Mouse (Mus musculus): Measurements from ENCODE around the gene Pnliprp2. TPM values are rescaled to one million over a fixed set of nuclear protein-coding genes. Genes with fewer than 3 reads are reported as not detected.

The Pnliprp2 gene
- polyA plus RNA-seq (2014; fragmentation: Nextera tagmentation; extraction: Ambion mirVana): not detected in 2 replicates

DNA sequence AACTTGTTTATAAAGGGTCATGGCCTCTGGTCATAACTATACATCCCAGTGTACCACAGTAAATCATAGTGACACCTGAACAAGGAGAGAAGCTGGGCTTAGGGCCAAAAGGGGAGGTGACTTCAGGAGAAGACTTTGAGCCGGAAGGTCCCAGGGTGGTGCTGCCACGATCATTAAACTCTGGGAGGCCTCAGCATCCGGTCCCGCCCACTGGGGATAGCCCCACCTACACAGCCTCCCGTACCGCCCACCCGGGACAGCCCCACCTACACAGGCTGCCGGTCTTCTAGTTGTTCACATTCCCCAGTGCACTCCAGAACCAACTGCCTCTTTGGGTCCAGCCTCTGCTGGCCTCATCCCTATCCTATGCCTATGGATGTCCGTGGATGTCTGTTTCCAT lies at the start of gene Pnliprp2:
Gene Pnliprp2 (plus strand): TSS at position 297 of the 400 bp plus-strand sequence.
- Histone ChIP-seq H3K27me3 (ENCODE audit: control insufficient read depth, insufficient read depth, low read length) (no peaks in the 10 kb centered on the region), H3K9ac (replicated peaks; ENCODE audit: low read depth, low read length) (no peak within 1 kb of the TSS), H3K4me1 (ENCODE audit: control insufficient read depth, insufficient read depth, low read length) (no peaks in the 10 kb centered on the region), H3K27ac (ENCODE audit: low read depth, low read length) (no peak within 1 kb of the TSS), H3K4me3 (ENCODE audit: low read depth, low read length) (no peak within 1 kb of the TSS), H3K9me3 (ENCODE audit: control insufficient read depth, low read length) (no peaks in the 10 kb centered on the region), H3K4me2 (ENCODE audit: low read depth, low read length) (no peak within 1 kb of the TSS), H3K36me3 (ENCODE audit: control insufficient read depth, insufficient read depth, low read length) (no peaks in the 10 kb centered on the region)
- ATAC-seq (ENCODE audit: low read depth): no peak
- WGBS: 58% methylated on average over 9 of the region's 9 CpGs

DNA sequence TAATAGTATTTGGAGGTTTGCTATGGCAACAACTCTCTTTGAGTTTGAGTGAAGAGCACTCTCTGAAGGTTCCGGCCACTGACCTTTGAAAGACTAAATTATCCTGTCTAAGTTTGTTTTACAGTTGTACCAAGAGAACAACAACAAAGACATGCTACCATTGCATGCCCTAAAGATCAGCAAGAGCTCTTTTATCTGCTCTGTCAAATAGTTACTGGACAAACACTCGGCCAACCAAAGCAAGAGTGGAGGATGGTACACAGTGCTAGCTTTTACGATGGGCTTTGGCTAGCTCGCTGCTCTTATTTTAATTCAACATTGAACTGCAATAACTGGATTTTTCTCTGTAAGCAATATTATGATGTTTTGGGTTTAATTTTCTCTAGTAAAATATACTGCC lies 41.6 kb upstream of the Pnliprp2 start:
- no peak overlapping the region for H3K27ac ChIP-seq (ENCODE audit: low read depth, low read length)
- H3K9me3 ChIP-seq (ENCODE audit: control insufficient read depth, low read length): no peaks in the 10 kb centered on the region; the same call in 1 of the 2 replicates
- WGBS: 49% methylated on average over 4 of the region's 4 CpGs
- H3K27me3 ChIP-seq (ENCODE audit: control insufficient read depth, insufficient read depth, low read length): no peaks in the 10 kb centered on the region
- H3K4me2 ChIP-seq (ENCODE audit: low read depth, low read length): no peak overlapping the region
- ATAC-seq (ENCODE audit: low read depth): no peak
- H3K4me1 ChIP-seq (ENCODE audit: control insufficient read depth, insufficient read depth, low read length): no peaks in the 10 kb centered on the region
- H3K4me3 ChIP-seq (ENCODE audit: low read depth, low read length): no peak overlapping the region
- no peaks in the 10 kb centered on the region for H3K36me3 ChIP-seq (ENCODE audit: control insufficient read depth, insufficient read depth, low read length)
- H3K9ac ChIP-seq (replicated peaks; ENCODE audit: low read depth, low read length): no peak overlapping the region

GRCm38 (mm10) chr19:58720439-58720838 lies 39.1 kb upstream of the Pnliprp2 start:
- H3K36me3 ChIP-seq (ENCODE audit: control insufficient read depth, insufficient read depth, low read length): no peaks in the 10 kb centered on the region
- H3K27ac ChIP-seq (ENCODE audit: low read depth, low read length): no peak overlapping the region
- no peak overlapping the region for H3K4me3 ChIP-seq (ENCODE audit: low read depth, low read length)
- no peaks in the 10 kb centered on the region for H3K27me3 ChIP-seq (ENCODE audit: control insufficient read depth, insufficient read depth, low read length)
- ATAC-seq (ENCODE audit: low read depth): no peak
- no peak overlapping the region for H3K9ac ChIP-seq (replicated peaks; ENCODE audit: low read depth, low read length)
- no peak overlapping the region for H3K4me2 ChIP-seq (ENCODE audit: low read depth, low read length)
- H3K9me3 ChIP-seq (ENCODE audit: control insufficient read depth, low read length): no peaks in the 10 kb centered on the region; the same call in 1 of the 2 replicates
- H3K4me1 ChIP-seq (ENCODE audit: control insufficient read depth, insufficient read depth, low read length): no peaks in the 10 kb centered on the region

DNA sequence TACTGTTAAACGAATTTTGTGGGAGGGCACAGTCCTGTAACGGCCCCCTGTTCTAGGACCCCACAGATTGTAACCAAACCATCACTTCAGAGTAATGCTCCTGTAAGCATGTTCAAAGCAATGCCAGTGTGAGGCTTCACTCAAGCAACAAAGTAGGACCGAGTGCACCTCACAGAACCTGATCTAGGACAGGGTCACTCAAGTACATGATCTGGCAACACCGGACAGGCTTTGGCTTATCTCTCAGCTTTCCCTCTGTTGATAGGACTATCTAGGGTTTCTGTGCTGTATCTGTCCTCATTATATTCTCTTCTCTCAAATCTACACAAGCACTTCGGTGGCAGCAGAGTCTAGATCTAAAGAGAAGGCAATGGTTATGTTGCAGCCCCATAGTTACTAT lies 33.0 kb upstream of the Pnliprp2 start:
- Histone ChIP-seq H3K4me2 (ENCODE audit: low read depth, low read length) (no peak overlapping the region), H3K27me3 (ENCODE audit: control insufficient read depth, insufficient read depth, low read length) (no peaks in the 10 kb centered on the region), H3K36me3 (ENCODE audit: control insufficient read depth, insufficient read depth, low read length) (no peaks in the 10 kb centered on the region), H3K4me1 (ENCODE audit: control insufficient read depth, insufficient read depth, low read length) (no peaks in the 10 kb centered on the region), H3K9ac (replicated peaks; ENCODE audit: low read depth, low read length) (no peak overlapping the region), H3K4me3 (ENCODE audit: low read depth, low read length) (no peak overlapping the region), H3K9me3 (ENCODE audit: control insufficient read depth, low read length) (no peaks in the 10 kb centered on the region; the same call in 1 of the 2 replicates), H3K27ac (ENCODE audit: low read depth, low read length) (no peak overlapping the region)
- 89% methylated on average over 5 of the region's 5 CpGs for WGBS
- ATAC-seq (ENCODE audit: low read depth): no peak

GRCm38 (mm10) chr19:58727756-58728155 lies 31.8 kb upstream of the Pnliprp2 start:
- Histone ChIP-seq H3K36me3 (ENCODE audit: control insufficient read depth, insufficient read depth, low read length) (no peaks in the 10 kb centered on the region), H3K27me3 (ENCODE audit: control insufficient read depth, insufficient read depth, low read length) (no peaks in the 10 kb centered on the region), H3K4me3 (ENCODE audit: low read depth, low read length) (no peak overlapping the region), H3K9me3 (ENCODE audit: control insufficient read depth, low read length) (no peaks in the 10 kb centered on the region), H3K27ac (ENCODE audit: low read depth, low read length) (no peak overlapping the region), H3K4me2 (ENCODE audit: low read depth, low read length) (no peak overlapping the region), H3K9ac (replicated peaks; ENCODE audit: low read depth, low read length) (no peak overlapping the region), H3K4me1 (ENCODE audit: control insufficient read depth, insufficient read depth, low read length) (no peaks in the 10 kb centered on the region)
- 78% methylated on average over 5 of the region's 5 CpGs for WGBS
- no peak for ATAC-seq (ENCODE audit: low read depth)

- Histone ChIP-seq H3K27me3 (ENCODE audit: control insufficient read depth, insufficient read depth, low read length) (no peaks in the 10 kb centered on the region), H3K27ac (ENCODE audit: low read depth, low read length) (no peak within 1 kb of the TSS), H3K4me3 (ENCODE audit: low read depth, low read length) (no peak within 1 kb of the TSS), H3K4me1 (ENCODE audit: control insufficient read depth, insufficient read depth, low read length) (no peaks in the 10 kb centered on the region), H3K4me2 (ENCODE audit: low read depth, low read length) (no peak within 1 kb of the TSS), H3K9ac (replicated peaks; ENCODE audit: low read depth, low read length) (no peak within 1 kb of the TSS), H3K36me3 (ENCODE audit: control insufficient read depth, insufficient read depth, low read length) (no peaks in the 10 kb centered on the region), H3K9me3 (ENCODE audit: control insufficient read depth, low read length) (no peaks in the 10 kb centered on the region)
- 59% methylated on average over 5 of the region's 5 CpGs for WGBS
- no peak for ATAC-seq (ENCODE audit: low read depth)
Observed at GRCm38 (mm10) chr19:58728445-58729031, 31.0 kb upstream of the Pnliprp2 start, which contains the start of gene Pnliprp1. TSS of gene Pnliprp1 (plus strand) at chr19:58728887.

DNA sequence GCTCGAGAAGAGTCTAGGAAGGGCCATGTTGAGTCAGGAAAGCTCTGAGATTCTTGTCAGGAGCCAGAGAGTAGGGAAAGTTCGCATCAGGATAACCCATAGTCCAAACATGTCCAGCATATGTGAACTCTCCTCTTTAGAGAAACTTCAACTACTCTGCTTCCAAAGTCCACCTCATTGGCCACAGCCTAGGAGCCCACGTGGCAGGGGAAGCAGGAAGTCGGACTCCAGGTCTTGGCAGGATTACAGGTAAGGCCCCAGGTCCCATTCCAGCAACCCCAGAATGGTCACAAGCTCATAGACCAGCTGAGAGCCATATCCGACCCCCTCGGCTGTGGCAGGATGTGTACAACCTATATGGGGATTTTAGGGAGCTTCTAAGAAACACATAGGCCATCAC lies 26.3 kb upstream of the Pnliprp2 start:
- H3K36me3 ChIP-seq (ENCODE audit: control insufficient read depth, insufficient read depth, low read length): no peaks in the 10 kb centered on the region
- WGBS: 83% methylated on average over 6 of the region's 6 CpGs
- H3K27ac ChIP-seq (ENCODE audit: low read depth, low read length): no peak overlapping the region
- no peak overlapping the region for H3K4me3 ChIP-seq (ENCODE audit: low read depth, low read length)
- no peak overlapping the region for H3K9ac ChIP-seq (replicated peaks; ENCODE audit: low read depth, low read length)
- no peak for ATAC-seq (ENCODE audit: low read depth)
- H3K4me1 ChIP-seq (ENCODE audit: control insufficient read depth, insufficient read depth, low read length): no peaks in the 10 kb centered on the region
- no peak overlapping the region for H3K4me2 ChIP-seq (ENCODE audit: low read depth, low read length)
- H3K27me3 ChIP-seq (ENCODE audit: control insufficient read depth, insufficient read depth, low read length): no peaks in the 10 kb centered on the region
- no peaks in the 10 kb centered on the region for H3K9me3 ChIP-seq (ENCODE audit: control insufficient read depth, low read length)

DNA sequence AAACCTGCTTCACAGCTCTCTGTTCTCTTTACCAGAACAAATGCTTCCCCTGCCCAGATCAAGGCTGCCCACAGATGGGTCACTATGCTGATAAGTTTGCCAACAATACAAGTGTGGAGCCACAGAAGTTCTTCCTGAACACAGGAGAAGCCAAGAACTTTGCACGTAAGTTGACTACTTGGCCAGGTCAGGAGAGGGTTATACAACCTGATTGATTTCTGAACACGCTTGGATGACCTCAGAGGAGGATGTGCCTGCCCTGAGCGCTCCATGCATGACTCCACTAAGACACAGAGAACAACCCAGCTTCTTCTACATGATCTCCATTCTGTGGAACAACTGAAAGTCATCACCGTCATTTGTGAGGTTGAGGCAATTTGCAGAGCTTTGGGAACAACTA lies 21.4 kb upstream of the Pnliprp2 start:
- Histone ChIP-seq H3K27ac (ENCODE audit: low read depth, low read length) (no peak overlapping the region), H3K9me3 (ENCODE audit: control insufficient read depth, low read length) (no peaks in the 10 kb centered on the region), H3K9ac (replicated peaks; ENCODE audit: low read depth, low read length) (no peak overlapping the region), H3K36me3 (ENCODE audit: control insufficient read depth, insufficient read depth, low read length) (no peaks in the 10 kb centered on the region), H3K27me3 (ENCODE audit: control insufficient read depth, insufficient read depth, low read length) (no peaks in the 10 kb centered on the region), H3K4me2 (ENCODE audit: low read depth, low read length) (no peak overlapping the region), H3K4me1 (ENCODE audit: control insufficient read depth, insufficient read depth, low read length) (no peaks in the 10 kb centered on the region), H3K4me3 (ENCODE audit: low read depth, low read length) (no peak overlapping the region)
- 84% methylated on average over 4 of the region's 4 CpGs for WGBS
- ATAC-seq (ENCODE audit: low read depth): no peak

- Histone ChIP-seq H3K27ac (ENCODE audit: low read depth, low read length) (no peak overlapping the region), H3K9me3 (ENCODE audit: control insufficient read depth, low read length) (no peaks in the 10 kb centered on the region), H3K9ac (replicated peaks; ENCODE audit: low read depth, low read length) (no peak overlapping the region), H3K4me2 (ENCODE audit: low read depth, low read length) (no peak overlapping the region), H3K4me3 (ENCODE audit: low read depth, low read length) (no peak overlapping the region), H3K36me3 (ENCODE audit: control insufficient read depth, insufficient read depth, low read length) (no peaks in the 10 kb centered on the region), H3K4me1 (ENCODE audit: control insufficient read depth, insufficient read depth, low read length) (no peaks in the 10 kb centered on the region), H3K27me3 (ENCODE audit: control insufficient read depth, insufficient read depth, low read length) (no peaks in the 10 kb centered on the region)
- ATAC-seq (ENCODE audit: low read depth): no peak
- WGBS: 75% methylated on average over 6 of the region's 6 CpGs
Observed at GRCm38 (mm10) chr19:58741036-58741435, 18.5 kb upstream of the Pnliprp2 start.
